Mouse (Mus musculus) right cerebral cortex, postnatal 10 days (tissue): ENCODE results near the gene Gm20388.

ENCODE experiments used
- DNase-seq, 2 experiments: peaks; one replicate each; pipeline ENCODE4 v3.0.0; 2021; ENCODE audit warnings: low spot score in 2 of 2

The Gm20388 gene

GRCm38 (mm10) chr8:122702301-122702941, 2791.8 kb downstream of the Gm20388 start:
- DNase-seq: no peak

DNA sequence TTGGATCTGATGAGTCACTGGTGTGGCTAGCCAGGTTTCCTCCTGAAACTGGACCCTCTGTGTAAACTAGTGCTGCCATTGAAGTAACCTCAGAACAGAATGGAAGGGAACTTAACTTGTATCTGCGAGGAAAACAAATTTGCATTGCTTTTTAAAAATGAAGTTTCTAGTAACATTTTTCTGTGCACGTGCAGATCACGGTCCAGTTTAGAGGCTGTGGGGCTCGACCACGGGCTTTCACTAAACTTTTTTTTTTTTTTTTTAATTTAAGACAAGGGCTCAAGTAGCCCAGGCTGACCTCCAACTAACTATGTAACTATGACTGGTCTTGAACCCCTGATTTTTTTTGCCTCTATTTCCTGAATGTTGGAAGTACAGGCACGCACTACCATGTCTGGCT, 2792.3 kb downstream of the Gm20388 start:
- no peak for DNase-seq

DNA sequence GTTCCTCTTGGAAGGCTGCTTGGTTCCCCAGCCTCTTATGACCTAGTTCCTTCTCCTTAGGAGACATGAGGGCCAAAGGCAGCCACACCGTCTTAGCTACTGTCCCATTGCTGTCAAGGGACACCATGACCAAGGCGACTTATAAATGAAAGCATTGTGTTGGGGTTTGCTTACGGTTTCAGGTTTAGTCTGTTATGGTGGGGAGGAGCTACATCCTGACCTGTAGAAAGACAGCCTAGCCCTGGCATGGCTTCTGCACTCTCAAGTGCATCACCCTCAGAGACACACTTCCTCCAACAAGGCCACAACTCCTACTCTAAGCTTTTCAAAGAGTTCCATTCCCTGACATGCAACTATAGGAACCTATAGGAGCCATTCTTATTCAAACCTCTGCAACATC, 2794.0 kb downstream of the Gm20388 start:
- no peak for DNase-seq

- no peak for DNase-seq
Observed at GRCm38 (mm10) chr8:122705901-122706561, 2795.4 kb downstream of the Gm20388 start.

GRCm38 (mm10) chr8:122707184-122707583, 2796.5 kb downstream of the Gm20388 start:
- no peak for DNase-seq

DNA sequence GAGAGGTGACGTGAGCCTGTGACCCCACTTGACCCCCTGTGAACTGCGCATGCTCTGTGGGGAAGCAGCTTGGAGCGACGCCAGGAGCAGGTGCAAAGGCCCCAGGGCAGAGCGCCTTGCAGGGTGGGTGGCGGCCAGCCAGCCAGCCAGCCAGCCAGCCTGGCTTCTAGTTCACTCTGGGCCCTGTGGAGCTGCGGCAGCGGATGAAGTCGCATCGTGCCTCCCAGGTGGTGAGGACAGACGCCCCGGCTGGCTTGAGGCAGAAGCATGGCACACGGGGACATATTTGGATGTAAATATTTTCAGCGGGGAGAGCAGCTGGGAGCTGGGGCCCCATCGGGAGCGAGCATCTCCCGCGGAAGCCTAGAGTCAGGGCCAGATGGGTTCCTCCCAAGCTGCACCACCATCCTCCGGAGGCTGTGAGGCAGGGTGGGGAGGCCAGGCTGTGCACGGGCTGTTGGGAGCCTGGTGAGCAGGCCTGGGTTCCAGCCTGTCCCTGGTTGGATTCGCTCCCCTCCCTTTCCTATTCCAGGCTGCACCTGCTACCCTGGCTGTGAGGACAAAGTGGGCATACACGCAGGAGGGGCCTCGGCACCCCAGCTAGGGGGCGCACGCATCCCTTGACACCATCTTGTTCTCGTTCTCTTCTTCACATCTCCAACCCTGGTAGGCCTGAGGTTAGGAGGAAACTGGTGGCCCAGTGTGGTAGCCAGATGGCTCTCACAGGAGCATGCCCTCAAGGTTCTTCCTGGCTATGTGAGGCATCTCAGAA, 2798.9 kb downstream of the Gm20388 start:
- DNase-seq: peak; percentile 59 to 69

DNA sequence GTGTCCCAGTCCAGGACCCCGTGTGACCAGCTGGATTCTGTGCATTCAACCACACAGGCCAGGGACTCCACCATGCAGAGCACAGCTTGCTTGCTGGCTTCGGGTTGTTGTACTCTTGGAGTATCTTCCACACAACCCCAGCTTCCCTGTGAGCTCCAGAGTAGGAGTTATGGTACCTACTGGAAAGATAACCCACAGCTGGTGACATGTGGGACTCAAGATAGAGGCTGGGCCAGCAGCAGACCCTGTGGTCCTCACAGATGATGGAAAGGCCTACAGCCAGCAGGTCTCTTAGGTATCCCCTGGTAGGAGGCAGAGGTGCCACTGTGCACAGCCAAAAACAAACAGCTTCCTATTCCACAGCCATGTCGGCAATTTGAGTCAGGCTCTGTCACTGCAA, 2800.8 kb downstream of the Gm20388 start:
- DNase-seq: no peak

GRCm38 (mm10) chr8:122711891-122712365, 2801.3 kb downstream of the Gm20388 start:
- no peak for DNase-seq

- DNase-seq: peak in 1 of 2 experiments; percentile 62
Observed at GRCm38 (mm10) chr8:122712411-122713156, 2801.9 kb downstream of the Gm20388 start.

DNA sequence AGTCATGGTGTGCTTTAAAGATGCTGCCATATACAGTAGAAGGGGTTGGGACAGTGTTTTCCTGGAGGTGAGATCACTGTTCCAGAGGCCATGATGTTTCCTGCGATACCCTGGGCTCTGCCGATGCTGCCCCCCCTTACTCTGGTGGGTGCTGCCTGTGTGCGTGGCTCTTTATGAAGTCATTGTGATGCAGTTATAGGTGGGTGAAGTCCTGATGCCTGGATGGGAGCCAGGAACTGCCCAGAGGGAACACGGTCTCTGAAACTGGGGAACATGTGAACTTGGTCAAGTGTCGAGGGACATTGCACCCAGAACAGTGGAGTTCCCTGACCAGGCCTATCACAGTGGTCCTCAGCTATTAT, 2802.5 kb downstream of the Gm20388 start:
- no peak for DNase-seq

DNA sequence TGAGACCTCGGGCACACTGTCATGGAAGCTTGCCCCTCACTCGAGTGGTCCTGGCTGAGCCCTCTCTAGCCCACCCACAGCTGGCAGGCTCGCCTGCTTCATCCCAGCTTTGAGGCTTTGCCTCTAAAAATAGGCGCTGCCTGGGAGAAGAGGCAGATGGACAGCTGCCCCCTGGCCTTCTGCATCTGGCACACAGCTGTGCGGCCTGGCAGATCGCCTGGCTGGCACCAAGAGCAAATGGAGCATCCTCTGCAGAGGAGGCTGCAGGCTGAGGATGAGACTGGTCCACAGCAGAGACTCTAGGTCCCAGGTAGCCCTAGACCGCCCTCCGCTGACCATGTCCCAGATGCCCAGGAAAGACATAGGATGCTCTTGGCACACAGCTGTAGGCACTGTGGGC, 2805.9 kb downstream of the Gm20388 start:
- no peak for DNase-seq

GRCm38 (mm10) chr8:122717869-122718509, 2807.3 kb downstream of the Gm20388 start:
- no peak for DNase-seq

GRCm38 (mm10) chr8:122718711-122719499, 2808.3 kb downstream of the Gm20388 start:
- DNase-seq: no peak

DNA sequence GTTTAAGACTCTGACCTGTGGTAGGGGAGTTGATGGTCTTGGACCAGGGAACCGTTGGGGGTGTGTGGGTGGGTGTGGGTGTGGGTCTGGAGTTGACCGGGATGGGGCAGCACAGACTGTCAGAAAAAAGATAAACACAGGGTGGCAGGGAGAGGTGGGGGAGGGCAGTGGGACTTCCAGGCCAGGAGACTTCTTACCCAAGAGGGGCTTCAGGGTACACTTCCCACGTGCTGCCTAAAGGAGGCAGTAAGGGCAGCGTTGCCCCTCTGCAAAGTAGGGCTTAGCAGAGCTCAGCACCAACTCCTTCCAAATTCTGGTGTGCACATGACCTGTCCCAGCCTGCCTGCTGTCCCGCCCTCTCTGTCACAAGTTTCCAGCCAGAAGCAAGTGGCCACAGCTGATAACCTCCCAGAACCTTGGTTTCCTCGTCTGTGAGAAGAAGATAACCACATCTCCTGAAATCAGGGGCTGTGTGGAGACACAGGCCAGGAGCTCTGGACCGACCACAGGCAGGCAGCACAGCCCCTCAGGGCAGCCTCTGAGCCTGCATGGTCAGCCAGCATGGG, 2808.9 kb downstream of the Gm20388 start:
- DNase-seq: no peak

GRCm38 (mm10) chr8:122720070-122720729, 2809.6 kb downstream of the Gm20388 start:
- DNase-seq: peak; percentile 68 to 71

DNA sequence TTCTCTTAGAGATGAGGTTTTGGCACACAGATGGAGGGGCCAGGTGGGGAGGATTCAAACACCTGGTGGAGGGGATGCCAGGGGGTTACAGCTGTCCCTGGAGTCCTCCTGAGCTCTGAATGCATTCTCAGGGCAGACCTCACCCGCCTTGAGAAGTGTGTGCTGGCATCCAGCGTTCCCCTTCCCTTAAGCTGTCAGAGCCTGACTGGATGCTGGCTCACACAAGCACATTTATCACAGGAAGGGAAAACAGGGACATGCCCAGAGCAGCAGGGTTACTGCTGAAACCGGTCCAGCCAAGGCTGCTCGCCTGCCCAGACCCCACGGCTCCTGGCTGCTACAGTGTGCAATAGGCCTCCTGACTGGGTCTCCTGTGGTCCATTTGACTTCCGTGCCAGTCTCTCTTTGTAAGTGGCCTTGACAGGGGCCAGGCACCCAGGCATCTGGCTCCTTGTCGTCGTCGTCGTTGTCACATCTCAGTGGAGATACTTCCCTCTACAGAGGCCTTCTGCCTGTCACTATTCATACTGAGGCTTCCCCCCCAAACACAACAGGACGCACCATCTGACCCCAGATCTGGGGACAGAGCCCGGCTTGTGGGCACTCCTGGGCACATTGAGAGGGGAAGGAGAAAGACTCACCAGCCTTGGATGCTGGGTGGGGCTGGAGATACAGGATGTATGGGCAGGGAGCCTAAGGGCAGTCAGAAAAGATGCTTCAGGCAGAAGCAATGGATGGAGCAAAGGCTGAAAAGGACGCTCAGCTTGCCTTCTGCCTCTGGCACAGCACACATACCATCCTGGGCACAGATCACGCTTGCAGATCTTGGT, 2810.4 kb downstream of the Gm20388 start:
- DNase-seq: no peak

DNA sequence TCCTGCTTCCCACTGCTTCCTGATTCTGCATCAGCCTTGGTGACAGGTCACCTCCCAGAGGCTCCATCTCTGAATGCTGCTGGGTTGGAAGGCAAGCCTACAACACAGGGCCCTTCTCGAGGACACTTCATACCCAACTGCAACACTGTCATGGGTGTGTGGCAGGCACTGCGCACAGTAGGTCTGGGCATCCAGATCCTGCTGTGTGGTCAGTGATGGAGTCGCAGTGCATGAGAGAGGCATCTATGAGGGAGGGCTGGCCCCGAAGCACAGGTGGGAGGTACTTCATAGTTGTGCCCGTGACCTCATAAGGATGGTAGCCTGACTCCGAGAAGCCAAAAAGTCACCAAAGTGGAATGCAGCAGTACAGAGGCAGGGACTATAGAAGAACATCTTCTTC, 2814.5 kb downstream of the Gm20388 start:
- DNase-seq: no peak

DNA sequence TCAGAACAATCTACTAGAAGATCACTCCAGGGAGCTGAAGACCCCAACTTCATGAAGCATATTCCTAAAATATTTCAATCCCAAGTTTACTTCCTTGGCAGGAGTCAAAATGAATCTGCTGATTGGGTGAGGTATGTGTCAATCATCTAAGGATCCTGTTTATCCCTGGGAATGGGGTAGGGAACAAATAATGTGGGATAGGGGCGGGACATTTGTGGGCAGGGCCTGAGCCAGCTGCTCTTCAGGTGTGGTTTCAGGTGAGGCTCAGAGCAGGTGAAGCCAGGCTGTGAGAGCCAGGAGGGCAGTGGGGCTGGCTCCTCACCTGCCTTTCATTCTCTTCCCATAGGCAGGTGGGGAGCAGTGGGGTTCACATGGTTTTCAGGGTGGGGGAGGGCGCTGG, 2816.1 kb downstream of the Gm20388 start:
- no peak for DNase-seq

DNA sequence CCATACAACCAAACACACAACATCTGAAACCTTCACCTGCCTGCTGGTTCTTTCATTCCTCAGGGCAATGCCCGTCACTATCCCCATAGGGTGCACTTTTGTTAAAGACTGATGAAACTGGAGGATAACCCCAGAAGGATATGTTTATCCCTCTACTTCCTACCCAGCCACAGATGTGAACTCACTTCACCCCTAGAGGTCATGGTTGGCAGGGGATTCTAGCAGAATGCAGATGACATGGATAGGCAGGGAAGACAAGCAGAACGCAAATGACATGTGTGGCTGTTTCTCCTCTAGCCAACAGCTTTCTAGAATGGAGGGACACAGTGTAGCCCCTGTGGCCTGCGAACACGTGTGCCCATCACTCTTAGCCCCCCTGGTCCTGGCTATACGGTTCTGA, 2816.8 kb downstream of the Gm20388 start:
- DNase-seq: no peak
